ENCODE assay signal across 13 mouse cellular contexts in the genomic region with DNA sequence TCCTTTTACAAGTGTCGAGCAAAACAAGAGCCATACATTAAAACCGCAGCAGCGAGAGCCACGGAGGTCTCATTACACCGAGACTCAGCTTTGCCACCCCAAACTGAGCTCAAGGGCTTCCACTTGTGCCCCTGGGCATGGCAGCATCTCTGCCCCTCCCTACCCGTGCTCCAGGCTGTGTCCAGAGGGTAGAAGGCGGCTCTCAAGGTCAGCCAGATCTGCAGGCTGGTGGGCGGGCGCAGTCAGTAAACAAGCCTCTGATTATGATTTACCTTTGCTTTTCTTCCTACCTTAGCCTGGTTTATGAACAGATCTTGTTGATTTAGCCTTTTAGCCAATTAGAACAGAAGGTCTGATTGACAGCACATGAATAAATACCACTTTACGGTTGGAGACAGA.
A peak's percentile ranks its signal among the peaks of the same experiment; 100 is the strongest.
DNase-seq lines count a peak whose midpoint lies in the region; ATAC-seq and TF ChIP-seq lines count a peak whose summit lies in the region.
"Had no signal": no experiment of that assay in that cellular context is flagged by ENCODE, and none has a peak within 500 bp of the region (broad histone marks: within the 10 kb centered on the region; RNA-seq: fewer than 3 reads in every experiment).

No protein-coding gene starts in this region.

- no peak overlapping the region; the same call in 1 of the 2 replicates for H3K4me2 ChIP-seq in heart, embryonic 14.5 days (ENCODE audit: low read length)
- H3K4me2 ChIP-seq in limb, embryonic 12.5 days, result no peak overlapping the region

- ATAC-seq in heart, embryonic 14.5 days (ENCODE audit: insufficient number of reproducible peaks, insufficient read depth, low FRiP score, low read depth), result no peak
- ATAC-seq in limb, embryonic 12.5 days (ENCODE audit: insufficient number of reproducible peaks, insufficient read depth, low FRiP score, low TSS enrichment, low read depth), result no peak

- H3K27me3 ChIP-seq in heart, embryonic 14.5 days (ENCODE audit: control insufficient read depth, insufficient read depth, low read length), result no peaks in the 10 kb centered on the region
- H3K27me3 ChIP-seq in limb, embryonic 12.5 days, result no peaks in the 10 kb centered on the region
- H3K27me3 ChIP-seq: megakaryocyte, embryonic 14.5 days had no signal

- peak; percentile 51 for DNase-seq in adrenal gland, postnatal 10 days
- no peak for DNase-seq in adrenal gland, postnatal 4 days (ENCODE audit: low spot score in 2 of 2)
- DNase-seq in layer of hippocampus, adult 2 months (ENCODE audit: low spot score in 2 of 2), result no peak
- no peak for DNase-seq in layer of hippocampus, postnatal 10 days (ENCODE audit: low spot score in 2 of 2)
- DNase-seq in retina, embryonic 14.5 days (ENCODE audit: low spot score), result no peak
- no peak for DNase-seq in liver
- DNase-seq: cerebellum, adult 18-20 months; gastrocnemius, postnatal 10 days; kidney, adult 8-10 months; lung, adult 2 months had no signal

- no peak overlapping the region for H3K4me3 ChIP-seq in layer of hippocampus, adult 2 months
- H3K4me3 ChIP-seq in heart, embryonic 14.5 days (ENCODE audit: control insufficient read depth in 1 of 2, insufficient read depth in 1 of 2, low read depth in 1 of 2, low read length in 2 of 2), result no peak overlapping the region
- no peak overlapping the region for H3K4me3 ChIP-seq in limb, embryonic 12.5 days (replicated peaks)

- 63% methylated on average over 10 of the region's 10 CpGs for WGBS in heart, embryonic 14.5 days
- WGBS in limb, embryonic 12.5 days, result 44% methylated on average over 10 of the region's 10 CpGs

- TF ChIP-seq CTCF in layer of hippocampus, adult 2 months (conservative IDR thresholded peaks at IDR 0.05), result no peak

- H3K27ac ChIP-seq in layer of hippocampus, adult 2 months, result peak overlapping the region; percentile 63
- H3K27ac ChIP-seq in heart, embryonic 14.5 days (replicated peaks in 1 of 2; ENCODE audit: control insufficient read depth in 1 of 2, insufficient read depth in 1 of 2, low read depth in 2 of 2, low read length in 2 of 2), result peak overlapping the region; percentile 86; a peak in 3 of 4 replicates
- H3K27ac ChIP-seq in limb, embryonic 12.5 days, result peak overlapping the region; percentile 62; the same call in 1 of the 2 replicates

- no peaks in the 10 kb centered on the region for H3K36me3 ChIP-seq in heart, embryonic 14.5 days (ENCODE audit: control insufficient read depth, insufficient read depth, low read length)
- H3K36me3 ChIP-seq in limb, embryonic 12.5 days, result no peaks in the 10 kb centered on the region

- no peaks in the 10 kb centered on the region for H3K9me3 ChIP-seq in heart, embryonic 14.5 days (ENCODE audit: control insufficient read depth, low read length)
- no peaks in the 10 kb centered on the region for H3K9me3 ChIP-seq in limb, embryonic 12.5 days
- H3K9me3 ChIP-seq: megakaryocyte, embryonic 14.5 days had no signal

- H3K4me1 ChIP-seq in heart, embryonic 14.5 days (ENCODE audit: control insufficient read depth in 2 of 2, insufficient read depth in 2 of 2, low read length in 2 of 2), result peaks cover 42 to 49% of the 10 kb centered on the region in 2 experiments
- peaks cover 61% of the 10 kb centered on the region for H3K4me1 ChIP-seq in limb, embryonic 12.5 days (replicated peaks)

- H3K9ac ChIP-seq in heart, embryonic 14.5 days (ENCODE audit: low read length), result peak overlapping the region; percentile 13; the same call in 1 of the 2 replicates
- no peak overlapping the region for H3K9ac ChIP-seq in limb, embryonic 12.5 days (replicated peaks)
